Mouse (Mus musculus) layer of hippocampus, postnatal 14 days (tissue): Measurements from ENCODE around the gene Plcxd3. TPM values are rescaled to one million over a fixed set of nuclear protein-coding genes. Genes with fewer than 3 reads are reported as not detected.

Experiments used
- DNase-seq, 2 experiments: peaks; one replicate each; pipeline ENCODE4 v3.0.0; 2021 to 2022; ENCODE audit warnings: low spot score in 2 of 2, mixed read lengths in 1 of 2
- long read RNA-seq, 2 experiments: library from polyadenylated mRNA; stranded (forward); transcript quantifications; one replicate each; pipeline ENCODE4 v2.0.0; 2021
- total RNA-seq, 2 experiments: library from RNA; stranded (reverse); gene quantifications; 2 replicates each; pipeline ENCODE4 v1.2.3; 2021

Gene Plcxd3
- 10 to 100 TPM; 22.7 to 23.6 TPM for total RNA-seq
- long read RNA-seq, experiment 1, partial matches to known transcripts: 0 of 4 reads
- long read RNA-seq, experiment 1, other reads (novel, unspliced or antisense): 0 of 4 reads
- long read RNA-seq, experiment 2, transcript Plcxd3-201 (3 exons, 1,851 nt): major isoform, 5 of 5 reads
- long read RNA-seq, experiment 2, partial matches to known transcripts: 0 of 5 reads
- long read RNA-seq, experiment 2, other reads (novel, unspliced or antisense): 0 of 5 reads

DNA sequence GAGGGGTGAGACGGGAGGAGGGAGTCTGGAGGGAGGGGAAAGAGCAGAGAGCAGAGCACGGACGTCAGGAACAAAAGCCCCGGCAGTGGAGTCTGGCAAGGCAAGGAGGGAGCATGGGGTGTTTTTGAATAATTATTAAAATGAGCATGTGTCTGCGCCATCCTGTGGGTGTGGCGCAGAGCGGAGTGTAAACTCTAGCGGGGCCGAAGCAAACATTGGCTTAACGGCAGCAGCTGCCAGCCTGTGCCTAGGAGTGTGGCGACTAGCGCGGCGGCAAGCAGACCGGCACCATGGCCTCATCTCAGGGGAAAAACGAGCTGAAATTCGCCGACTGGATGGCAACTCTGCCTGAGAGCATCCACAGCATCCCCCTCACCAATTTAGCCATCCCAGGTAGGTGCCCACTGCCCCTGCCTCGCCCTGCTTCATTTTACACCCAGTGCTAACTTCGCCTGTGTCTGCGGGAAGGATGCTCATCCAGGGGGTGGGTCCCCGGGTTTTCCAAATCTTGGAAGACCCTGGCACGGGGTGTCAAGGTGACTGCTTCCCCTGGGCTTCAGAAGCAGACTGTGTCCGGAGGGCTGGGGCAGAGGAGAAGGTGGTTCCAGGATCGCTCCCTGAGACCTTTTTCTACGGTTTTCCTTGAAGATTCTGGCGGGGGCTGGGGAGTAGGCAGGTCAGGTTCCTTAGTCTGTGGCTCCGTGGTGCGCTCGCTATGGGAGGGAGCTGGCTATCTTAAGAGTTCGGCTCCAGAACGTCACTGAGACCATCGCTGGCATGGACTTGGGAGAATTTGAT lies at the start of gene Plcxd3:
Gene Plcxd3 (plus strand): TSS at position 69 of the 798 bp plus-strand sequence.
- DNase-seq: peak; percentile 17 to 45

DNA sequence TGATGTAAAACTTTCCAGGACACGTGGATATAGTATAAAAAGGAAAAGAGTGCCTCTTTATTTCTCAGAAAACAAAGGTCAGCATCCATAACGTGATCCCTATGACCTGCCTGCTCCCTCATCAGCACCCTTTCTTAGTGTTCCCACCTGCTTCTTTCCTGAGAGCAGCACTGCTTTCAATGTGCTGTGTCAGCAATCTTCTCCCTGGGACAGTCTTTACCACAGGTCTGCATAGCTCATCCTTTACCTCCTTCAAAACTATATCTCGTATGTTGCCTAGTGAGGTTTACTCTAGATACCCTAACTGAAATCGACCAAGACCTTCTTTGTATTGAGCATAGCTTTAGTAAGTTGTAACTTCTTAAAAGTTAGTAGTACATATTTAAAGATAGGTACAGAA lies 43.4 kb upstream of the Plcxd3 start:
- no peak for DNase-seq

DNA sequence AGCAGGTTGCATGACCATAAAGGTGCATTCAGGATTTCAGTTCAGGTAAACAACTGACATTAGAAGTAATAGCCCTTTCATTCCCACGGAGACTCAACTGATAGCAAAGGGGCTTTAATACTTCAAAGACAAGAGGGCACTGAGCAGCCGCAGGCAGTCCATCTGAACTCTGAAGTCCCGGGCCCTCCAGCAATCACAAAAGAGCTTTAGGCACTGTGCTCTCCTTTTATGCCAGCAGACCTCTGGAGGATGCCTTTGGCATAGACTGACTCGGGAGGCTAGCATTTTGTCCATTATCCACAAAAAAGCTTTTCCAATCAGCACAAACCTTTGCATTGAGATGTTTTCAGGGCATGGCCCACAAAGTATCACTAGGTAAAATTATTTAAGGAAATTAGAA lies 33.7 kb upstream of the Plcxd3 start:
- no peak for DNase-seq

- no peak for DNase-seq
These were observed 26.3 kb upstream of the Plcxd3 start for GRCm38 (mm10) chr15:4348816-4349553.

GRCm38 (mm10) chr15:4356397-4356796 lies 18.9 kb upstream of the Plcxd3 start:
- no peak for DNase-seq

DNA sequence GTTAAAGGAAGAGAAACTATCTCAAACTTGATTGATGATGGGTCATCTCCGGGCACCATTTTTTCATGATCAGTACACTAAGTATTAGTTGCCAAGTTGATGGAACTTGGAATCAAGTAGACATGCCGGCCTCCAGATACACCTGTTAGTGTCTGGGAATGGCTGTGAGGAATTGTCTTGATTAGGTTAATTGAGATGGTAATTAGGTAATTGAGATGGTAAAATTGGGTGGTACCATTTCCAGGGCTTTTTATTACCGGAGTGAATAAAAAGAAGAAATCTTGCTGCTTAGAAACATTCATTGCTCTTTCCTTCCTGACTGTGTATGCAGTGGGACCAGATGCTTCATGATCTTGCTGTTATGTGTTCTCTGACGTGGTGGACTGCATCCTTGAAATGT lies 17.6 kb upstream of the Plcxd3 start:
- DNase-seq: no peak

DNA sequence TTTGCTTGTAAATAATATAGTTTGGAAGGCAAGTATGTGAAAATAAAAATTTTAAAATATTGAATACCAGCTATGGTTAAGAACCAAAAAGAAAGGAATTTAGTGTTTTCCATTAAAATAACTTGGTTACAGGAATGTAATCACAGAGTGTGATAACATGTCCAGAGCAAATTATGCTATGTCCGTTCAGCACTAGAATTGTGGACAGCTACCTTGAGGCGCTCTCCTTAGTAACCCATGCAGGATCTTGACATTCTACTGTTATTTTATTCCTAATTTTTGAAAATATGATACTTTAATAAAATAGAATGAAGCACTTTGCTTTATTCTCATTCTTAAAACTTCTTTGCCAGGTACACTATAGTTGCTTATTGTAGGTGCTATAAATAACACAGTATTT lies 7.5 kb upstream of the Plcxd3 start:
- no peak for DNase-seq

DNA sequence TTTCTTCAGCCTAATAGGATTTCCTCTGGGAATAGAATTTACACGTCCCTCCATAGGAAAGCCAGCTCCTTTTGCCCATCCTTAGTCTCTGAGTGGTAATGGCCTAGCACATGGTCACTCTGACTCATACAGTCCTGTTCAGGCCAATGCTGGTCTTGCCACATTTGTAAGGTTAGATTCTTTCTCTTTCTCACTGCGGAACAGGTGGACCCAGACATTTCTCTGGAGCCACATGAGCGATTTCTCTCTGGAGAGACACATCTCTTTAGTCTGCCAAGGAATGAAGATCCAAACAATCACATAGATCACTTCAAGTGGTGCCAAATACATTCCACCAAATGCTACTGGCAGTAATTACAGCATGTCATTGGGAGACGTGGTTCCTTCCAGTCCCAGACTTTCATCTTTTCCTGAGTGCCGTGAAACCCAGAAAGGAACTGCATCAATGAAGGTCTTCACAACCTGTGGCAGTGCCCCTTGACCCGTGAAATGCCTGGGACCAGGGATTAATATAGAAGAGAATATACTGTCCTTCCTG lies 769 bp upstream of the Plcxd3 start:
- DNase-seq: no peak

GRCm38 (mm10) chr15:4375031-4375422 lies 264 bp upstream of the Plcxd3 start:
- no peak for DNase-seq

DNA sequence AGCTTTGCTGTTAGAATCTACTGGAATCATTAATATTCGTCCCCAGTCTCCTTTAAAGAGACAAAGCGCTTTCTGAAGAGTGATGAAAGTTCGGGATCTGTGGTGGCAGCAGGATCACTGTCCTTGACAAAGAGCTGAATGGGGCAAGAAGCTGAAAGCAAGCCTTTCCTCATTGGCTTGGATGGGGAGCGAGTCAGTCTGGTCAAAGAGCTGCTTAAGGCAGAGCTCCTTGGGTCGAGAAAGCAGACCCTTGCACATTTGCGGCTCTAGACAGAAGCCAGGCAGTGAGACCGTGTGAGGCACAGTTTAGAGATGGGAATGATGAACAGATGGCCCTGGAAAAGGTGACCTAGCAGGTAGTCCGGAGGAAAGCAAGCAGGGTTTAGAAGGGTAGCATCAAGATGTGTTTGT lies 935 bp downstream of the Plcxd3 start:
- DNase-seq: no peak

- peak; percentile 6 to 9 for DNase-seq
These were observed 3.5 kb downstream of the Plcxd3 start for GRCm38 (mm10) chr15:4378766-4379165.

- no peak for DNase-seq
These were observed 12.5 kb downstream of the Plcxd3 start for GRCm38 (mm10) chr15:4387774-4388173.

DNA sequence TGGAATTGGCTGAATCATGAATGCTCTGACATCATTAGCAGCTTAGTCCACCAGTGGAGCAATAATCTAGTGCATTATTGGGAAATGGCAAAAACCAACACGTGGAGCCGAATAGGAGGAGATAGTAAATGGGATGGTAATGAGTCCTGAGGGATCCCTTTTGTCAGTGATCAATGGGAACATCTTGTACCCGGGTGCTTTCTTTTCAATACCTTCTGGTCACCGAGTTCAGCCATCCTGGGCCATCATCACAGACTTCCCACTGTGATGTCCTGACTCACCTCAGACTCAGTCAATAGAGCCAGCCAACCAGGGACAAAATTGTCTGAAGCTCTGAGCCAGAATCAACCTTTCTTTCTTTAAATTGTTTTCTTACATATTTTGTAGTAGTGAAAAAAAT lies 24.8 kb downstream of the Plcxd3 start:
- DNase-seq: no peak

DNA sequence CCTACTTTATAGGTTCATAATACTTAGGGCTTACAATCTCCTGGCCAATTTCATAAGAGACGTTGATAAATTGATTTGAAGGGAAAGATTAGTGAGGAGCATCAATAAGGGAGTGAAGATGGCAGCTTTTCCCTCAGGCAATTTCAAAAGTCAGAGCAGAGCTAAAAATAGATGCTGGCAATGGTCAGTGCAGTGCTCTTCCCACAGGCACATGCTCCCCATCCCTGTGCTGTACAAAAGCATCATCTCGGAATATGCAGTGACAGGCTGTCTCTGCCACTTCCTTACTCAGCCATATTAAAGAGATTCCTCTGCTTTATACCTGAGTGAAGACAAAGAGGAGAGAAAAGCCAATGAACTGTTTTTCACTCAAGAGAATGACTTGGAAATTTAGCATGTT lies 36.0 kb downstream of the Plcxd3 start:
- peak in 1 of 2 experiments; percentile 1 for DNase-seq

DNA sequence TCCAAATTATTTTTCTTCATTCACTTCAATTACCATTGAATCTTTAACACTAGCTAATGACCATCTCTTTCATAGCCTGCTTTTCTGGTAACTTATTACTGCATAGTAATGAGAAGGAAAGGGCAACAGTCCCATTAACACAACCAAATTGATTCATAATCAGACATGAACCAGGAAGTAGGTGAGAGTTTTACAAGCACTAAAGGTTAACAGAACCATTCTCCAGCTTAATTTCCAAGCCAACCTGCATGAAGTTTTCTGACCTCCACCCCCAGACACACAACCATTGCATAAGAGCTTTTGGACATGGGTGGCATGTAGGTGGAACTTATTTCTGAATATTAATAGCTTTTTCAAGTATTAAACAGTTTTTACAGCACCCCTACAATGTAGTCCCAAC lies 64.8 kb downstream of the Plcxd3 start:
- DNase-seq: no peak

GRCm38 (mm10) chr15:4496182-4496581 lies 120.9 kb downstream of the Plcxd3 start:
- no peak for DNase-seq

DNA sequence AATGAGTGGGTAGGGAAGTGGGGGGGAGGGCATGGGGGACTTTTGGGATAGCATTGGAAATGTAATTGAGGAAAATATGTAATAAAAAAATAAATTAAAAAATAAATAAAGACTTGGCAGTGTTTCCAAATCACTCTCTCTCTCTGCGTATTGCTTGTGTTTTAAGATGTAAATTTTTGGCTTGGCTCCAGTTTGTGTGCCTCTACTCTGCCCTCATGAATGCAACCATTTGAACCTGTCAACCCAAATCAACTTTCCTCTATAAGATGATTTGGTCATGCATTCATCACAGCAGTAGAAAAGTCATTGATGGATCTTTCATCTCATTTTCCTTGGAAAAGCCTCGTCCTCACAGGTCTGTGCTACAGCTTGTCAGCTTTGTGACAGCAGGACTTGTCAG lies 121.7 kb downstream of the Plcxd3 start:
- DNase-seq: no peak

- no peak for DNase-seq
These were observed 122.7 kb downstream of the Plcxd3 start for GRCm38 (mm10) chr15:4498036-4498435.

- DNase-seq: no peak
These were observed 128.1 kb downstream of the Plcxd3 start for GRCm38 (mm10) chr15:4503366-4503765.

- DNase-seq: no peak
These were observed 128.5 kb downstream of the Plcxd3 start for GRCm38 (mm10) chr15:4503826-4504225.

DNA sequence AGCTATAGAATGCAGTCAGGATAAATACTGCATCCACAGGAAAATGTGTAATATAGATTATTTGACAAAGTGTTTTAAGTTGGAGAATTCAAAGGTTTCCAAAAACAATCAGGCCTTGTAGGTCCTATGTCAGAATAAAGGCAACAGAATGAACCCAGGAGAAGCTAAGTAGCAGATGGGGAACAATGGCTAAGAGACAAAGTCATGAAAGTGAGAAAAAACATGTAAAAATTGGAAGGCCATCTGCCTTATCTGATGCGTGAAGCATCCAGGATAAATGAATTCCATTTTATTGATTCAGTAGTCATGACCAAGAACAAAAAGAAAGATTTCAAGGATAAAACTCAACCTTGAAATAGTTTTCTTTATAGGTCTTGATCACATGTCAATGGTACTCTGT lies 139.4 kb downstream of the Plcxd3 start:
- DNase-seq: peak in 1 of 2 experiments; percentile 39

DNA sequence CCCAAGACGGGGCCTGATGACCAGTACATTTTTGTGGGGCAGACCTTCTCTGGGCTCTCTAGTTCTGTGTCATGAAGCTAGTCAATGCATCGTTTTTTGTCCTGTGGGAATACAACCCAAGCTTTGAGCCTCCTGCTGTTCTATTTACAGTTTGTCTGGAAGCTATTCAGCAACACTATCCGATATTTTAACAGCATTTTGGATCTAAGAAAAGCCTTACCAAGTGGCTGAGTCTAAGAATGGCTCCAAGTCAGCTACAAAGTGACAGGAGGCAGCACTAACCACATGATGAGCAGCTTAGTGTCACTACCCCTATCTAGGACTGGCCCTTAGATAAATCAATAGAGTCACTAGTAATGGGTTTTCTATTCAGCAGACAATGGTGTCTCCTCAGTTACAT lies 149.3 kb downstream of the Plcxd3 start:
- DNase-seq: no peak
